Mouse (Mus musculus) stomach, postnatal 0 days (tissue): ENCODE measurements around the gene Il1rl1. TPM values are rescaled to one million over a fixed set of nuclear protein-coding genes. Genes with fewer than 3 reads are reported as not detected.

ENCODE experiments used
- ATAC-seq: fragments of 200-750 bp; cut with Nextera tagmentation; 2 replicates; pipeline ENCODE4 v1.8.0; 2017; ENCODE audit not compliant: low FRiP score, low TSS enrichment
- DNase-seq: peaks from one replicate; pipeline ENCODE4 v3.0.0-alpha.2; 2016; ENCODE audit warnings: low spot score
- H3K27ac ChIP-seq: fragments of 300-500 bp; sonication (generic); replicated peaks from 2 replicates; pipeline ENCODE4 v1.5.1; 2014; ENCODE audit warnings: mild to moderate bottlenecking, control low read depth
- H3K27me3 ChIP-seq: fragments of 300-500 bp; sonication (generic); 2 replicates; pipeline ENCODE4 v1.6.1; 2014; ENCODE audit warnings: low read length; ENCODE audit not compliant: control insufficient read depth, insufficient read depth
- H3K36me3 ChIP-seq: fragments of 300-500 bp; sonication (generic); 2 replicates; pipeline ENCODE4 v1.6.1; 2014; ENCODE audit warnings: low read length, mixed read lengths; ENCODE audit not compliant: control insufficient read depth, insufficient read depth
- H3K4me1 ChIP-seq: fragments of 300-500 bp; sonication (generic); replicated peaks from 2 replicates; pipeline ENCODE4 v1.6.1; 2014; ENCODE audit warnings: antibody characterized with exemption; ENCODE audit not compliant: control insufficient read depth, insufficient read depth
- H3K4me2 ChIP-seq: fragments of 300-500 bp; sonication (generic); replicated peaks from 2 replicates; pipeline ENCODE4 v1.6.1; 2014; ENCODE audit warnings: low read depth, mild to moderate bottlenecking, control low read depth, moderate library complexity
- H3K4me3 ChIP-seq: fragments of 300-500 bp; sonication (generic); 2 replicates; pipeline ENCODE4 v1.5.1; 2014; ENCODE audit warnings: low read depth, low read length, control low read depth
- H3K9ac ChIP-seq: fragments of 300-500 bp; sonication (generic); 2 replicates; pipeline ENCODE4 v1.6.1; 2014; ENCODE audit warnings: mild to moderate bottlenecking, low read length, control low read depth, mixed read lengths
- H3K9me3 ChIP-seq: fragments of 300-500 bp; sonication (generic); 2 replicates; pipeline ENCODE4 v1.6.1; 2016; ENCODE audit warnings: low read length; ENCODE audit not compliant: control insufficient read depth
- CTCF ChIP-seq: IDR thresholded peaks from 2 replicates; pipeline ENCODE4 v1.5.1; 2016; ENCODE audit warnings: antibody characterized with exemption, low read depth, mild to moderate bottlenecking, moderate library complexity
- EP300 ChIP-seq: optimal IDR thresholded peaks from 2 replicates; pipeline ENCODE3; 2016; ENCODE audit warnings: antibody characterized with exemption
- WGBS: fragments of 180-500 bp; shearing (Covaris S2); extraction: QIAGEN DNeasy Blood & Tissue Kit; methylation state at CpG from one replicate; pipeline ENCODE4 v1.1.7; 2014; 5-methylcytosine and 5-hydroxymethylcytosine counted together
- polyA plus RNA-seq: library from polyadenylated mRNA; unstranded; fragments of >200 nt; fragmentation: Nextera tagmentation; extraction: Ambion mirVana; gene quantifications from 2 replicates; pipeline ENCODE4 v1.2.1, GENCODE M21; 2015

Il1rl1 gene
- polyA plus RNA-seq, 1 experiment from 2014 or later, result 0.55 TPM

DNA sequence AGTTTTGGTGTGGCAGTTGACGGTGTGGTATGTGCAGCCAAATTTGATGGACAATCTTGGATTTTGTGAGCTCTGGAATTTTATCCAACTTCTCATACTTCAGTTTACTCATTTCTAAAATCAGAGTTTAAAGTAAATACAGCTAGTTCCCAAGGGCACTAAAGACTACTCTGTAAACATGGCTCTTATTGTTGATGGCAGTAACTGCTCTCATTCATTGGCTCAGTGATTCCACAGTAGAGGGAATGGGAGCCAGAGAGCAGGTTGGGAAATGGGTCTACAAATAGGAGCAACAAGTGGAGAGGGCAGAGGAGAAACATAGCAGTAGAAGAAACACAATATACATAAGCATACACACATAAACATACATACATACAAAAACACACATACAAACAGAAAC is 70.3 kb downstream of the Il1rl1 start:
- Histone ChIP-seq H3K4me2 (no peak overlapping the region), H3K9ac (no peak overlapping the region), H3K27me3 (no peaks in the 10 kb centered on the region), H3K4me1 (no peaks in the 10 kb centered on the region), H3K27ac (no peak overlapping the region), H3K36me3 (no peaks in the 10 kb centered on the region), H3K9me3 (no peaks in the 10 kb centered on the region), H3K4me3 (no peak overlapping the region)
- 67% methylated on average over 1 of the region's 1 CpGs for WGBS
- ATAC-seq, result no peak
- TF ChIP-seq CTCF (no peak), EP300 (no peak)
- DNase-seq, result no peak

DNA sequence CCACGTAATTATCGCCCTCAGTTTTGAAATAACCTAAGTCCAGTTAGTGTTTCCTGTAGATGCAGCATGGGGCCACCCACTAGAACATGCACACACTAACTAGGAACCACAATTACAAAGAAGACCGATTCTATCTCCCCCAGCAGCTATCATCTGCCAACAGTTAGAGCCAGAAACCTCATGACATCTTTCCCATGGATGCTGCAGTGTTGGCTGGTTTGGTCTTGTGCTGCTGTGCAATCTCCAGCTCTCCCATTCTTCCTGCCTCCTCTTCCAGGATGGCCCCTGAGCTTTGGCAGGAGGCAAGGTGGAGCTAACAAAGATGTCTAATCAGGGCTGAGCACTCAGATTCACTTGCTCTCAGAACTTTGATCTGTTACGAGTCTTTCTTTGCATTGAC is 71.8 kb downstream of the Il1rl1 start:
- TF ChIP-seq EP300, result no peak
- TF ChIP-seq CTCF, result no peak
- Histone ChIP-seq H3K9me3 (no peaks in the 10 kb centered on the region), H3K27me3 (no peaks in the 10 kb centered on the region), H3K27ac (no peak overlapping the region), H3K36me3 (no peaks in the 10 kb centered on the region), H3K4me3 (no peak overlapping the region), H3K4me2 (no peak overlapping the region), H3K4me1 (no peaks in the 10 kb centered on the region), H3K9ac (no peak overlapping the region)
- 74% methylated on average over 4 of the region's 4 CpGs for WGBS
- DNase-seq, result no peak
- no peak for ATAC-seq

GRCm38 (mm10) chr1:40501546-40502398 is 72.4 kb downstream of the Il1rl1 start:
- 79% methylated on average over 11 of the region's 11 CpGs for WGBS
- no peak overlapping the region for H3K4me2 ChIP-seq
- H3K36me3 ChIP-seq, result no peaks in the 10 kb centered on the region
- TF ChIP-seq CTCF (no peak), EP300 (no peak)
- no peak overlapping the region for H3K4me3 ChIP-seq
- DNase-seq, result no peak
- no peaks in the 10 kb centered on the region for H3K4me1 ChIP-seq
- ATAC-seq, result peak; percentile 38; the same call in 1 of the 2 replicates
- no peaks in the 10 kb centered on the region for H3K9me3 ChIP-seq
- no peak overlapping the region for H3K27ac ChIP-seq
- H3K9ac ChIP-seq, result no peak overlapping the region
- no peaks in the 10 kb centered on the region for H3K27me3 ChIP-seq

GRCm38 (mm10) chr1:40504548-40504947 is 75.2 kb downstream of the Il1rl1 start:
- no peak overlapping the region for H3K4me2 ChIP-seq
- no peaks in the 10 kb centered on the region for H3K36me3 ChIP-seq
- no peak for ATAC-seq
- no peak for DNase-seq
- no peaks in the 10 kb centered on the region for H3K27me3 ChIP-seq
- H3K4me1 ChIP-seq, result no peaks in the 10 kb centered on the region
- no peak for TF ChIP-seq EP300
- TF ChIP-seq CTCF, result no peak
- H3K4me3 ChIP-seq, result no peak overlapping the region
- 66% methylated on average over 5 of the region's 5 CpGs for WGBS
- no peak overlapping the region for H3K9ac ChIP-seq
- no peak overlapping the region for H3K27ac ChIP-seq
- no peaks in the 10 kb centered on the region for H3K9me3 ChIP-seq

Other genes starting within 250 kb of the Il1rl1 start
- 7.3 TPM in 2 replicates for gene Il1r1, start 204.5 kb upstream of the Il1rl1 start, polyA plus RNA-seq
- 6.1 and 6.8 TPM in 2 replicates for gene Il1rl2, start 105.0 kb upstream of the Il1rl1 start, polyA plus RNA-seq
- 3.1 and 3.4 TPM in 2 replicates for gene Il18r1, start 36.0 kb downstream of the Il1rl1 start, polyA plus RNA-seq
- gene Il18rap, start 85.8 kb downstream of the Il1rl1 start, polyA plus RNA-seq, result 0.15 and 0.16 TPM in 2 replicates
- 27.4 and 31.4 TPM in 2 replicates for gene Slc9a4, start 150.5 kb downstream of the Il1rl1 start, polyA plus RNA-seq